Mouse (Mus musculus): Measurements from ENCODE around the gene Dact2. TPM values are rescaled to one million over a fixed set of nuclear protein-coding genes. Genes with fewer than 3 reads are reported as not detected.
A peak's percentile ranks its signal among the peaks of the same experiment; 100 is the strongest.

Gene Dact2
- polyA plus RNA-seq, 1 experiment from 2014 or later, result 2.0 TPM

DNA sequence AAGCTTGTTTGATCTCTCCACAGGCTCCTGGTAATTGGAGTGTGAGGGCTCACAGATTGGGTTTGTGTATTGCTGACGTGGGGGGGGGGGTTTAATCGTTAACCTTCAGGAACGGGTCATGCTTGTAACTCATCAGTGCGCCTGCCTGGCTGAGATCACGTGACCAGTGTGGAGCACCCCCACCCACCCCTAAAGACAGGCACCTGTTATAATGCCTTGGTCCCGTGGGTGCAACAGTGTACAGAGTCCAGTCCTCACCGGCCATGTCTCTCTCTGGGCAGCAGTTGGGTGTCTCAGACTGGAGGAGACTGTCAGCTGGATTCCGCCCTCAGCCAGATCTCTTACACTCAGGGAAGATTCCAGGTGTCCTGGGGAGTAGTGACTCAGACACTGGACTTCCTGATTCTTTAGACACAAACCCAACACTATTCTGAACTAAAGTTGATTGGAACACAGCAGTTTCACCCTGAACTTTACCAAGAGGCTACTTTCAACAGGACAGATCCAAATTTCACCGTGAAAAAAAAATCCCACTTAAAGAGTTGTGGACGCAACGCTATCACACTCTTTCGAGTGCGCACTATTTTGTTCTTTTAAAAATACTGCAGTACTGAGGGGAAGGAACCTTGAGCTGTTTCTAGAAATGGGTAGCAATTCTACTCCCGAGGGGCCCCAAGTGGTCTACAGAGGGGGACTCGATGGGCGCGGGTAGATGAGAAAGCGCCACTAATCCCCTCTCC is 1.6 kb downstream of the Dact2 start:
- Histone ChIP-seq H3K9ac (ENCODE audit: low read depth, low read length) (peak overlapping the region; percentile 81), H3K27me3 (ENCODE audit: control insufficient read depth, insufficient read depth, low read depth, low read length) (peaks cover 23% of the 10 kb centered on the region), H3K4me1 (ENCODE audit: control insufficient read depth, insufficient read depth, low read length) (peaks cover 19% of the 10 kb centered on the region; the same call in 1 of the 2 replicates), H3K4me2 (ENCODE audit: low read length) (peak overlapping the region; percentile 80), H3K27ac (ENCODE audit: low read length) (no peak overlapping the region), H3K4me3 (ENCODE audit: low read depth, low read length) (peak overlapping the region; percentile 82), H3K9me3 (replicated peaks; ENCODE audit: control insufficient read depth, low read length, poor library complexity, severe bottlenecking) (no peaks in the 10 kb centered on the region), H3K36me3 (ENCODE audit: control insufficient read depth, insufficient read depth, low read length) (peaks cover 2% of the 10 kb centered on the region; the same call in 1 of the 2 replicates)
- peak; percentile 10 for ATAC-seq
- WGBS, result 1% methylated on average over 18 of the region's 18 CpGs

DNA sequence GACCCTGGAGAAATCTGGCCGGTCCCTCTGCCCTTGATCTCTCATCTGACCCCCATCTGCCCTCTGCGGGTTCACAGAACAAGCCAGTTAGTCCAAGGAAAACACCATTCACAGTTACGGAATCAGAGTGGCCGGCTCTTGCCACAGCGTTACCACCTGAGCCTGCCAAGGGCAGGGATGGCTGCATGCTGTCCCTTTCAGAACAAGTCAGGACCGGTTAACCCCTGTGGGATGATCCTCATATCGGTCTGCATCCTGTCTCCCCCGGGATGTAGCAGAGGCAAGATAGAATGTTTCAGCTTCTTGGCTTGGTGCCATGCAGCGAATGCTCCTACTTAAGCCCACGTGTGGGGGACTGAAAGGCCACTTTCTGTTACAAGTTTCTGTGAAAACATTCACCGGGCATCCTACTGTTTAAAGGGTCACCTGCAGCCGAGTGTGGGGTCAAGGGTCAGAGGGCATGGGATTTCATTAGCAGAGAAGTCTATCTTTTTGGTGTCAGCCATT is 2.8 kb downstream of the Dact2 start:
- Histone ChIP-seq H3K27ac (ENCODE audit: low read length) (no peak overlapping the region), H3K4me1 (ENCODE audit: control insufficient read depth, insufficient read depth, low read length) (peaks cover 19% of the 10 kb centered on the region; the same call in 1 of the 2 replicates), H3K27me3 (ENCODE audit: control insufficient read depth, insufficient read depth, low read depth, low read length) (peaks cover 23% of the 10 kb centered on the region), H3K4me2 (ENCODE audit: low read length) (peak overlapping the region; percentile 80; the same call in 1 of the 2 replicates), H3K4me3 (ENCODE audit: low read depth, low read length) (no peak overlapping the region), H3K9me3 (replicated peaks; ENCODE audit: control insufficient read depth, low read length, poor library complexity, severe bottlenecking) (no peaks in the 10 kb centered on the region), H3K9ac (ENCODE audit: low read depth, low read length) (no peak overlapping the region), H3K36me3 (ENCODE audit: control insufficient read depth, insufficient read depth, low read length) (peaks cover 2% of the 10 kb centered on the region; the same call in 1 of the 2 replicates)
- no peak for ATAC-seq
- WGBS, result 8% methylated on average over 12 of the region's 12 CpGs

DNA sequence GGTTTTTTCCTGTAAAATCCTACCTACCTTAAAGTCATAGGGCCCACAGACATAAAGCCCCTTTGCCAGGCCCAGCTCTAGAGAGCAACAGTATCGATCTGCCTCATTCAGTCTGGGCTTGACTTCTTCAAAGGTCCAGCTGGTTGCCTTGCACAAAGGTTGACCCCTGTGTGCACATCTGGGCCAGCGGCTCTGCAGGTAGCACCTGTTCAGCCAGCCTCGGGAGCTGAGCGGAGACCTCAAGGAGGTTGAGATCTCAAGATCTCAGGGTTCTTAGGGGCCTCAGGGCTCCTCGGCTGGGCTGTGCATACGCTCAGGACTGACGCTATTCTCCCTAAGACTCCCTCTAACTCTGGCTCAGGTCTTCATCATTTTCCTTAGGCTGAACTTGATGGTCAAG is 3.9 kb downstream of the Dact2 start:
- H3K4me1 ChIP-seq (ENCODE audit: control insufficient read depth, insufficient read depth, low read length), result peaks cover 19% of the 10 kb centered on the region; the same call in 1 of the 2 replicates
- no peaks in the 10 kb centered on the region for H3K9me3 ChIP-seq (replicated peaks; ENCODE audit: control insufficient read depth, low read length, poor library complexity, severe bottlenecking)
- no peak overlapping the region for H3K27ac ChIP-seq (ENCODE audit: low read length)
- 95% methylated on average over 7 of the region's 7 CpGs for WGBS
- peaks cover 21% of the 10 kb centered on the region for H3K27me3 ChIP-seq (ENCODE audit: control insufficient read depth, insufficient read depth, low read depth, low read length)
- peaks cover 2% of the 10 kb centered on the region; the same call in 1 of the 2 replicates for H3K36me3 ChIP-seq (ENCODE audit: control insufficient read depth, insufficient read depth, low read length)
- H3K4me3 ChIP-seq (ENCODE audit: low read depth, low read length), result no peak overlapping the region
- no peak overlapping the region for H3K9ac ChIP-seq (ENCODE audit: low read depth, low read length)
- ATAC-seq, result no peak
- H3K4me2 ChIP-seq (ENCODE audit: low read length), result no peak overlapping the region

DNA sequence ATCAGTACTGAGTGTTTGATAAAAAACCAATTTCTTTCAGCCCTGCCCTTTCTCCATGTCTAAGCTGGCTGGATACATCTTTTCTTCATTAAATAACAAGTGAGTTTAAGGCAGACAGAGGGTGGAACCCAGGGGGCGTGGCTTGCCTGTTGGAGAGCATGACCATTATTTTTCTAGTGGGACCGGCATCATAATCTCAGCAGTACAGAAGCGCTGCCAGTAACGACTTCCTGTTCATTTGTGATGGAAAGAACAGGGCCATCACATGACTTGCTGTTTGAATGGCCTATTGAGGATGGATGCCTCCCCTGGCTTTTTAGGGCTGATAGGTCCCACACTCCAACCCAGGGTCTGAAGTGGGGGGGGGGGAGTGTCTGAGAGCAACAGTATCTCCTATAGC is 4.5 kb downstream of the Dact2 start:
- no peak overlapping the region for H3K9ac ChIP-seq (ENCODE audit: low read depth, low read length)
- WGBS, result 64% methylated on average over 4 of the region's 4 CpGs
- peaks cover 19% of the 10 kb centered on the region; the same call in 1 of the 2 replicates for H3K4me1 ChIP-seq (ENCODE audit: control insufficient read depth, insufficient read depth, low read length)
- H3K36me3 ChIP-seq (ENCODE audit: control insufficient read depth, insufficient read depth, low read length), result peaks cover 2% of the 10 kb centered on the region; the same call in 1 of the 2 replicates
- no peak overlapping the region for H3K4me3 ChIP-seq (ENCODE audit: low read depth, low read length)
- H3K27me3 ChIP-seq (ENCODE audit: control insufficient read depth, insufficient read depth, low read depth, low read length), result peaks cover 16% of the 10 kb centered on the region
- no peak overlapping the region for H3K27ac ChIP-seq (ENCODE audit: low read length)
- no peaks in the 10 kb centered on the region for H3K9me3 ChIP-seq (replicated peaks; ENCODE audit: control insufficient read depth, low read length, poor library complexity, severe bottlenecking)
- H3K4me2 ChIP-seq (ENCODE audit: low read length), result no peak overlapping the region
- no peak for ATAC-seq

DNA sequence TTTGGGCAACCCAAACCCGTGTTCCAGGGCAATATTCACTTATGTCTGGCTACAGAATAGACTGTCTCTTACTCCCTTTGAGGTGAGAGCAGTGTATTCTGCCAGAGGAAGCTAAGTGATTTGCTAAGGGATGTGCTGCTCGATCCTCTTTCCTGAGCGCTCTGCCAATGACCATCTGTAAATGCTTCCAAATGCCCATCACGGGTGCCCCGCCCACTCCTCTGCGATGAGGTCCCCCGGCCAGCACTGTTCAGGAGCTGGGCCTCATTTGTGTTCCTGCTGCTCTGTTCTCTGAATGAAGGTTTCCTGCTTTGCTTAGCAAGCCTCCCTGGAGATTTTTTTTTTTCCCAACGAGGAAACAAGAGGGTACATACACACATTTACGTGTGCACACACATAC is 11.2 kb downstream of the Dact2 start:
- Histone ChIP-seq H3K27me3 (ENCODE audit: control insufficient read depth, insufficient read depth, low read depth, low read length) (no peaks in the 10 kb centered on the region; the same call in 1 of the 2 replicates), H3K36me3 (ENCODE audit: control insufficient read depth, insufficient read depth, low read length) (peaks cover 2% of the 10 kb centered on the region; the same call in 1 of the 2 replicates), H3K9ac (ENCODE audit: low read depth, low read length) (no peak overlapping the region), H3K27ac (ENCODE audit: low read length) (no peak overlapping the region), H3K4me2 (ENCODE audit: low read length) (no peak overlapping the region), H3K4me1 (ENCODE audit: control insufficient read depth, insufficient read depth, low read length) (no peaks in the 10 kb centered on the region), H3K4me3 (ENCODE audit: low read depth, low read length) (no peak overlapping the region), H3K9me3 (replicated peaks; ENCODE audit: control insufficient read depth, low read length, poor library complexity, severe bottlenecking) (no peaks in the 10 kb centered on the region)
- 76% methylated on average over 9 of the region's 9 CpGs for WGBS
- no peak for ATAC-seq

DNA sequence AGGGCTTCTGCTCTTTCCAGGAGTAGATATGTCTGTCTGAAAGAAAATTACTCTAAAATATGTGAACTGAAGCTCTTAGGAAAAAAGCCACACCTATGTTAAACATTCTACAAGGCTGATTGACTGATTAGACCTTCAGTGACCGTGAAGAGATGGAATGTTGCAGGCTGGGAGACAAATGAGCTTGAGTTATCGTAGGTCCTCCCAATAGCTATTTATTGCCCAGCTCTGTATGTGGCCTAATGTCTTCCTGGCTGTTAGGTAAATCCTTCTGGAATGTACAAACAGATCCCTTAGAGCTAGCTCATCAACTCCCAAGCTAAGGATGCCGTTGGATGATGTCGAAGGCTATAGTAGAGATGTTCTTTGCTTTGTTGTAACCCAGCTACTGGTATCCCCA is 11.7 kb downstream of the Dact2 start:
- 76% methylated on average over 4 of the region's 4 CpGs for WGBS

DNA sequence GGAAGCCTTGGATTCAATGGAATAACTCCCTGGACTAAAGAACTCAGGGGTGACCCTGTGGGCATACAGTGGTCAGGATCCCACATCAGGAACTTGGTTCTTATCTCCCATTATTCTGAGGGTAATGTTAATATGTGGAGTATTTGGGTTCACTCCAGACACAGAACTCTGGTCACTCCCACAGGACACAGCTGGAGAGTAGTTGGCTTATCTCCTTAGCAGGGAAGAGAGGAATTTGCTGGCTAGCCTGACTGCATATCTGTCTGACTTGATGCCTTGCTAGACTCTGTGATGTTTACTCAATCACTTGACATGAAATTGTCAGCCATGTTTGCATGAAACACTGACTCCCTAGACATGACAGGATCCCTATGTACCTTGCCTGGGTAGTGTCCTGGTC is 15.6 kb downstream of the Dact2 start:
- Histone ChIP-seq H3K27me3 (ENCODE audit: control insufficient read depth, insufficient read depth, low read depth, low read length) (no peaks in the 10 kb centered on the region), H3K4me2 (ENCODE audit: low read length) (no peak overlapping the region), H3K9me3 (replicated peaks; ENCODE audit: control insufficient read depth, low read length, poor library complexity, severe bottlenecking) (no peaks in the 10 kb centered on the region), H3K27ac (ENCODE audit: low read length) (no peak overlapping the region), H3K4me1 (ENCODE audit: control insufficient read depth, insufficient read depth, low read length) (no peaks in the 10 kb centered on the region), H3K9ac (ENCODE audit: low read depth, low read length) (no peak overlapping the region), H3K36me3 (ENCODE audit: control insufficient read depth, insufficient read depth, low read length) (no peaks in the 10 kb centered on the region), H3K4me3 (ENCODE audit: low read depth, low read length) (no peak overlapping the region)
- no peak for ATAC-seq

More for the DNA sequence above, 11.7 kb downstream of the Dact2 start:
- Histone ChIP-seq H3K36me3 (ENCODE audit: control insufficient read depth, insufficient read depth, low read length) (no peaks in the 10 kb centered on the region), H3K4me1 (ENCODE audit: control insufficient read depth, insufficient read depth, low read length) (no peaks in the 10 kb centered on the region), H3K9me3 (replicated peaks; ENCODE audit: control insufficient read depth, low read length, poor library complexity, severe bottlenecking) (no peaks in the 10 kb centered on the region), H3K4me2 (ENCODE audit: low read length) (no peak overlapping the region), H3K27ac (ENCODE audit: low read length) (no peak overlapping the region), H3K4me3 (ENCODE audit: low read depth, low read length) (no peak overlapping the region), H3K9ac (ENCODE audit: low read depth, low read length) (no peak overlapping the region), H3K27me3 (ENCODE audit: control insufficient read depth, insufficient read depth, low read depth, low read length) (no peaks in the 10 kb centered on the region)
- no peak for ATAC-seq

DNA sequence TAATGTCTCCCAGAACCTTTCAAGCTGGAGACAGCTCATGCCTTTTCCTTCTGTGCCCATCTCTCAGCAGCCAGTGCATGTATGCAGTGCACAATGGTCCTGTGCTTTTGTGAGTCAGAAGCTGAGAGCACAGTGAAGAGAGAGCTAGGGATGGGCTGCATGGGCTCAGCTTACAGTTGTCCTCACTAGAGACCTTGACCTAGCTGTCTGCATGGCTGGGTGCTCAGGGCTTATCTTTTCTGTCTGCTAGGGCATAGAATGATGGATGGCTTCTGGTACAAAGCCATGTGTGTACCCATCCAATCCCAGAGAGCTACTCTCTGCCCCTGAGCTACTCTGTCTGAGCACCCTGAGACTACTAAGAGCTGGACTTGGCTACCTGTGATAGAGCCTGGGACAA is 17.0 kb downstream of the Dact2 start:
- Histone ChIP-seq H3K27ac (ENCODE audit: low read length) (no peak overlapping the region), H3K27me3 (ENCODE audit: control insufficient read depth, insufficient read depth, low read depth, low read length) (no peaks in the 10 kb centered on the region), H3K9ac (ENCODE audit: low read depth, low read length) (no peak overlapping the region), H3K9me3 (replicated peaks; ENCODE audit: control insufficient read depth, low read length, poor library complexity, severe bottlenecking) (no peaks in the 10 kb centered on the region), H3K4me3 (ENCODE audit: low read depth, low read length) (no peak overlapping the region), H3K4me1 (ENCODE audit: control insufficient read depth, insufficient read depth, low read length) (no peaks in the 10 kb centered on the region), H3K4me2 (ENCODE audit: low read length) (no peak overlapping the region), H3K36me3 (ENCODE audit: control insufficient read depth, insufficient read depth, low read length) (no peaks in the 10 kb centered on the region)
- ATAC-seq, result no peak

DNA sequence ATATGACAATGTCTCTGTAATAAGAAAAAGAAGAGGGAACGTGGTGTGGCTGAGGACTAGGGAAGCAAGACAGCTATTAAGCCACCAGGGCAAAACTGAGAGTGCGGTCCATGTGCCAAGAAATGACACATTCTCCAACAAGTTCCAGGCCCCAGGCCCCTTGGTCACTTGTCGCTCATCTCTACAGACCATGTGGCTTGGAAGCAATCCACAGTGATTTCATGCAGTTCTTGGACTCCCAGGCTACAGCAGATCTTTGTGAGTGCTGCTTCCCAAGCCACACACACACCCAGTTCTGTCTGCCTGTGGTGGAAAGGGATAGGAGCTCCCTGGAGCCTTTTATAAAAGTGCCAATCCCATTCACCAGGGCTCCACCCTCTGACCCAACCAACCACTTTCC is 17.9 kb downstream of the Dact2 start:
- no peak for ATAC-seq
- Histone ChIP-seq H3K27ac (ENCODE audit: low read length) (no peak overlapping the region), H3K9ac (ENCODE audit: low read depth, low read length) (no peak overlapping the region), H3K9me3 (replicated peaks; ENCODE audit: control insufficient read depth, low read length, poor library complexity, severe bottlenecking) (no peaks in the 10 kb centered on the region), H3K4me1 (ENCODE audit: control insufficient read depth, insufficient read depth, low read length) (no peaks in the 10 kb centered on the region), H3K4me3 (ENCODE audit: low read depth, low read length) (no peak overlapping the region), H3K36me3 (ENCODE audit: control insufficient read depth, insufficient read depth, low read length) (no peaks in the 10 kb centered on the region), H3K27me3 (ENCODE audit: control insufficient read depth, insufficient read depth, low read depth, low read length) (no peaks in the 10 kb centered on the region), H3K4me2 (ENCODE audit: low read length) (no peak overlapping the region)
- WGBS, result 84% methylated on average over 3 of the region's 3 CpGs
